Mouse (Mus musculus) heart, postnatal 0 days (tissue): Measurements from ENCODE around the gene Pakap.

Experiments
- CTCF ChIP-seq: IDR thresholded peaks from 2 replicates; pipeline ENCODE4 v1.5.1; 2016; ENCODE audit warnings: antibody characterized with exemption, control low read depth, low read depth
- EP300 ChIP-seq: IDR thresholded peaks from 2 replicates; pipeline ENCODE4 v1.6.1; 2016; ENCODE audit warnings: antibody characterized with exemption, low read depth

- no peak for TF ChIP-seq EP300
- no peak for TF ChIP-seq CTCF
Observed at GRCm38 (mm10) chr4:57764926-57765325, 196.9 kb downstream of the Pakap start.
